Mouse (Mus musculus) heart, adult 2 months (tissue): ENCODE results near the gene Pafah2. TPM values are rescaled to one million over a fixed set of nuclear protein-coding genes. Genes with fewer than 3 reads are reported as not detected.
"Not testable (repeated sequence)": the region's sequence is repeated elsewhere in the genome, so short reads cannot be mapped to it uniquely, and the experiment has no call there.

Experiments used
- DNase-seq, 2 experiments: peaks; one replicate each; pipeline ENCODE4 v3.0.0; 2021
- H3K27ac ChIP-seq: fragments of 200-600 bp; 2 replicates; pipeline ENCODE4 v1.8.1; 2022
- H3K27me3 ChIP-seq: fragments of 200-500 bp; 2 replicates; pipeline ENCODE4 v1.6.1; 2012; ENCODE audit warnings: mild to moderate bottlenecking, low read length, inconsistent platforms, mixed read lengths; ENCODE audit not compliant: control insufficient read depth, insufficient read depth
- H3K36me3 ChIP-seq: fragments of 200-500 bp; 2 replicates; pipeline ENCODE4 v1.6.1; 2012; ENCODE audit warnings: low read length, inconsistent platforms; ENCODE audit not compliant: control insufficient read depth, insufficient read depth
- H3K4me1 ChIP-seq: fragments of 200-500 bp; 2 replicates; pipeline ENCODE4 v1.6.1; 2011; ENCODE audit warnings: low read length; ENCODE audit not compliant: control insufficient read depth, insufficient read depth
- H3K4me3 ChIP-seq: fragments of 200-600 bp; 2 replicates; pipeline ENCODE4 v1.8.1; 2022
- H3K79me2 ChIP-seq: fragments of 200-500 bp; replicated peaks from 2 replicates; pipeline ENCODE4 v1.6.1; 2012; ENCODE audit warnings: mild to moderate bottlenecking, inconsistent platforms, low read length, moderate library complexity, mixed read lengths; ENCODE audit not compliant: control insufficient read depth, insufficient read depth
- H3K9ac ChIP-seq: fragments of 200-500 bp; 2 replicates; pipeline ENCODE4 v1.6.1; 2012; ENCODE audit warnings: low read depth, mild to moderate bottlenecking, control low read depth, inconsistent platforms, low read length, mixed read lengths
- CTCF ChIP-seq: fragments of 200-600 bp; IDR thresholded peaks from 2 replicates; pipeline ENCODE4 v1.8.1; 2022; ENCODE audit warnings: antibody characterized with exemption, mild to moderate bottlenecking, moderate library complexity
- EP300 ChIP-seq: fragments of 200-500 bp; IDR thresholded peaks from 2 replicates; pipeline ENCODE4 v1.6.1; 2011; ENCODE audit warnings: low read depth, low read length, control low read depth; ENCODE audit not compliant: insufficient read depth
- POLR2A ChIP-seq: fragments of 200-500 bp; IDR thresholded peaks from 2 replicates; pipeline ENCODE4 v1.6.1; 2011; ENCODE audit warnings: mild to moderate bottlenecking, low read depth, low read length, control low read depth; ENCODE audit not compliant: insufficient read depth
- WGBS: fragments of 180-500 bp; shearing (Covaris S2); methylation state at CpG from one replicate; pipeline ENCODE4 v1.1.7; 2018; 5-methylcytosine and 5-hydroxymethylcytosine counted together
- intact Hi-C: fragments of 180-260 bp; cut with DNase I; formaldehyde crosslinking; loops from one replicate; pipeline ENCODE4 v1.15.1; 2025
- polyA plus RNA-seq: library from polyadenylated mRNA; depleted of rRNA; stranded (reverse); fragments of >200 nt; gene quantifications from 2 replicates; pipeline ENCODE4 v1.2.3, GENCODE M21; 2012
- total RNA-seq, 2 experiments: library from RNA; stranded (reverse); gene quantifications; 2 replicates each; pipeline ENCODE4 v1.2.3; 2021

Pafah2 gene
- total and polyA plus RNA-seq, 3 experiments: 6.4 to 11.7 (median 11.0) TPM

- intact Hi-C loops: no loop called here
- no peak for TF ChIP-seq POLR2A
- TF ChIP-seq CTCF: no peak
- no peak for TF ChIP-seq EP300
- Histone ChIP-seq H3K4me3 (no peak overlapping the region), H3K36me3 (no peaks in the 10 kb centered on the region), H3K9ac (no peak overlapping the region), H3K79me2 (no peaks in the 10 kb centered on the region), H3K27ac (no peak overlapping the region), H3K27me3 (no peaks in the 10 kb centered on the region), H3K4me1 (no peaks in the 10 kb centered on the region)
- no peak for DNase-seq
- WGBS: 52% methylated on average over 10 of the region's 10 CpGs
These were observed 18.0 kb upstream of the Pafah2 start for GRCm38 (mm10) chr4:134378089-134378615.

DNA sequence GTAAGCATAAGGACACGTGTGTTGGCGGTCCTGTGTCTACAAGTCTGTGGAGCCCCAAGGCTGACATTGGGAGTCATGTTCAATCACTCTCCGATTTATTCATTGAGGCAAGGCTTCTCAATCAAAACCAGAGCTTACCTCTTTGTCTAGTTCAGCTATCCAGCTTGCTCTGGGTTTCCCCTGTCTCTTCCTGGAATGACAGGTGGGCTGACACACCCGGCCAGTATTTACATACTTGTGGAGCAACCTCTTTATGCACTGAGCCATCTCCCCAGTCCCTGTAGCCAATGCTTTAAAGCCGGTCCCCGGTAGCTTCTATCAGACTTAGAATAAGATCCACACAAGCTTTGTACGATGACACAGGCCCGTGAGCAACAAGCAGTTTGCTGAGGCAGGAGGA lies 16.6 kb upstream of the Pafah2 start:
- Histone ChIP-seq H3K27me3 (no peaks in the 10 kb centered on the region), H3K79me2 (no peaks in the 10 kb centered on the region), H3K4me3 (no peak overlapping the region), H3K4me1 (no peaks in the 10 kb centered on the region), H3K36me3 (no peaks in the 10 kb centered on the region), H3K27ac (no peak overlapping the region), H3K9ac (no peak overlapping the region)
- intact Hi-C loops: no loop called here
- TF ChIP-seq EP300 (no peak), CTCF (no peak), POLR2A (no peak)
- WGBS: 89% methylated on average over 8 of the region's 8 CpGs
- DNase-seq: no peak

DNA sequence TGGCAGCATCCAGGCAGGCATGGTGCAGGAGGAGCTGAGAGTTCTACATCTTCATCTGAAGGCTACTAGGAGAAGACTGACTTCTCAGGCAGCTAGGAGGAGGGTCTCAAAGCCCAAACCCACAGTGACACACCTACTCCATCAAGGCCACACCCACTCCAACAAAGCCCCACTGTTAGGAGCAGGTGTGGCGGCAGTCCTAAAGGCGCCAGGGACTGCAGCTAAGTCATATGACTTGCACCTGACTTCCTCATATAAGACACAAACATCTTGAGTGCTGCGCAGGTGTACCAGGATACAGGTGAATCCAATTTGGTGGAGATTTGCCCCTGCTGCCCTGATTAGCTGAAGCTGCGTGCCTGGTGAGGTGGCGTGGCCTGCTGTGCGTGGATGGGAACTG lies 12.4 kb upstream of the Pafah2 start, which contains the start of gene Extl1:
TSS of gene Extl1 (minus strand) at position 101 of the 400 bp plus-strand sequence.
- H3K27ac ChIP-seq, H3K9ac ChIP-seq, H3K27me3 ChIP-seq, intact Hi-C loops, H3K4me1 ChIP-seq, H3K4me3 ChIP-seq, DNase-seq, H3K79me2 ChIP-seq, H3K36me3 ChIP-seq: not testable (repeated sequence)
- WGBS: 97% methylated on average over 2 of the region's 6 CpGs

DNA sequence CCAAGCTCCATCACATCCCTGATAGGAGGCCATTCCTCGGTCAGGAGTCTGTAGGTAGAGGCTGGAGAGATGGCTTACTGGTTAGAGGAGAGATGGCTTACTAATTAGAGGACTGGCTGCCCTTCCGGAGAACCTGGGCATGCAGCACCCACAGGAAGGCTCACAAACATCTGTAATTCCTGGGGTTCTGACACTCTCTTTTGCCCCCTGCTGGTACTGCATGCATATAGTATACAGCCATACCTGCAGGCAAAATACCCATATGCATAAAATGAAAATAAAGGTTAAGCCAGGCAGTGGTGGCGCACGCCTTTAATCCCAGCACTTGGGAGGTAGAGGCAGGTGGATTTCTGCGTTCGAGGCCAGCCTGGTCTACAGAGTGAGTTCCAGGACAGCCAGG lies 8.9 kb upstream of the Pafah2 start:
- WGBS: 70% methylated on average over 6 of the region's 6 CpGs
- Histone ChIP-seq H3K4me3 (no peak overlapping the region), H3K9ac (no peak overlapping the region), H3K79me2 (no peaks in the 10 kb centered on the region), H3K27ac (no peak overlapping the region), H3K36me3 (no peaks in the 10 kb centered on the region), H3K27me3 (no peaks in the 10 kb centered on the region), H3K4me1 (no peaks in the 10 kb centered on the region)
- DNase-seq: no peak
- intact Hi-C loops: loop anchor here (5.0 kb wide), 1 partner anchor 125 kb away; no protein-coding TSS in a partner anchor
- TF ChIP-seq CTCF (peak; percentile 53), EP300 (no peak)

- Histone ChIP-seq H3K27me3 (no peaks in the 10 kb centered on the region), H3K36me3 (no peaks in the 10 kb centered on the region), H3K4me1 (no peaks in the 10 kb centered on the region; the same call in 1 of the 2 replicates), H3K9ac (no peak overlapping the region), H3K27ac (no peak overlapping the region), H3K4me3 (no peak overlapping the region), H3K79me2 (no peaks in the 10 kb centered on the region)
- 13% methylated on average over 5 of the region's 5 CpGs for WGBS
- TF ChIP-seq POLR2A: no peak
- peak; percentile 93 for TF ChIP-seq CTCF
- 0 out of 2 replicates have a peak, but pooled peaks have one; percentile 39 for TF ChIP-seq EP300
- peak; percentile 54 to 69 for DNase-seq
- intact Hi-C loops: loop anchor here (5.0 kb wide), 1 partner anchor 126 kb away; no protein-coding TSS in a partner anchor
These were observed 7.7 kb upstream of the Pafah2 start for GRCm38 (mm10) chr4:134388397-134388796.

- no peaks in the 10 kb centered on the region for H3K36me3 ChIP-seq
- intact Hi-C loops: loop anchor here (5.0 kb wide), 1 partner anchor 204 kb away; the partner anchor contains the start of gene Cep85
- 79% methylated on average over 1 of the region's 1 CpGs for WGBS
- H3K4me3 ChIP-seq: no peak overlapping the region
- H3K4me1 ChIP-seq: no peaks in the 10 kb centered on the region; the same call in 1 of the 2 replicates
- no peaks in the 10 kb centered on the region for H3K27me3 ChIP-seq
- H3K79me2 ChIP-seq: no peaks in the 10 kb centered on the region
- no peak overlapping the region for H3K9ac ChIP-seq
- H3K27ac ChIP-seq: no peak overlapping the region
- TF ChIP-seq POLR2A (no peak), EP300 (no peak), CTCF (no peak)
- no peak for DNase-seq
These were observed 4.5 kb upstream of the Pafah2 start for GRCm38 (mm10) chr4:134391636-134392035.
